In the genomic region with DNA sequence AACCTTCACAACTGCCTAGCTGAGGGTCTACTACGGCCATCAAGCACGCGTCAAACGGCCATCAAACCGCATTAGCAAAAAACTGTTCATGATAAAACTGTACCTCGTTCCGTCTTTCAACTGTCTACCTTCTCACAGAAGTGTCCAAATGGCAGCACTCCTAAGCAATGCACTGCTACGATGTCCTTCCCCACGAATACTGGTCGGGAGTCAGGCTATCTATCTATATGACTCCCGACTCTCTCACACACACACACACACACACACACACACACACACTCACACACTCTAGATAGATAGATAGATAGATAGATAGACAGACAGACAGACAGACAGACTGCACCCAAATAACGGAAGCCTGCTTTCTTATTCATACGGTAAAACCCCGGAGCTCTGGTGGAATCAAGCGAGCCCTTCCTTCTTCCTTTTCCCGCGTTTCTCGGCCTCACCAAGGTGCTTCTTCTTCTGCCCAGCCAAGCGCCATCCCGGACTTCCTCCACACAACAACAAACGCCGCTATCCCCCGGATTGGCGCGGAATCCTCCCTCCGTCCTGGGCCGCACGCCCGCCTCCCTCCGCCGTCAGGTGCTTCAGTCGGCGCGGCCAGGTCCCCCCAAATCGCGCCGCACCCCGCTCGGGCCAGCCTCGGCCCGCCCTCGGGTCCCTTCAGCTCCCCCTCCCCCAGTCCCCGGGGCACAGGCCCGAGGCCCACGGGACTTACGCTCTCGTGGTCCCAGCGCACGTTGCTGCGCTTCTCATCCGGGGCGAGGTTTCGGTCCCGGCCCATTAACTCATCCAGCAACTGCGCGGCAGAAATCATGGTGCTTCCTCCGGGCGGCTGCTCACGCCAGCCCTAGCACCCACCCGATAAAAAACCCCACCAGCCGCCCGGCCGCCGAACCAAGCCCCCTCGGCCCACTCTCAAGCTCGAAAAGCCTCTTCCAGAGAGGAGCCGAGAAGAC, we compare ENCODE assay signal across 8 mouse cellular contexts. TPM values are rescaled to one million over a fixed set of nuclear protein-coding genes. Genes with fewer than 3 reads are reported as not detected.
DNase-seq lines count a peak whose midpoint lies in the region; ATAC-seq and TF ChIP-seq lines count a peak whose summit lies in the region.

No protein-coding gene starts in this region.

- H3K27me3 ChIP-seq in lung, embryonic 14.5 days (ENCODE audit: insufficient read depth, low read length), result no peaks in the 10 kb centered on the region
- H3K27me3 ChIP-seq in intestine, embryonic 16.5 days (replicated peaks; ENCODE audit: control insufficient read depth, insufficient read depth, low read length), result no peaks in the 10 kb centered on the region

- no peak for TF ChIP-seq POLR2A in embryonic fibroblast, embryonic 13.5 days (IDR thresholded peaks at IDR 0.05; ENCODE audit: low read depth, low read length)

- peak; percentile 60 for DNase-seq in lung, embryonic 14.5 days
- DNase-seq in lung, postnatal 4 days, result no peak
- peak; percentile 42 for DNase-seq in adipocyte (ENCODE audit: low spot score)
- peak; percentile 34 for DNase-seq in yolk sac, embryonic 10.5 days (ENCODE audit: low spot score)
- DNase-seq in layer of hippocampus, adult 8-10 months (ENCODE audit: low spot score in 2 of 2), result no peak

- TF ChIP-seq CTCF in lung, embryonic 14.5 days (IDR thresholded peaks at IDR 0.05; ENCODE audit: low read depth), result no peak
- TF ChIP-seq CTCF in embryonic fibroblast, embryonic 13.5 days (IDR thresholded peaks at IDR 0.05; ENCODE audit: borderline replicate concordance, insufficient read depth, low read length), result no peak

- peak; percentile 68 for ATAC-seq in lung, embryonic 14.5 days (ENCODE audit: insufficient read depth)
- peak; percentile 69 for ATAC-seq in intestine, embryonic 16.5 days
- ATAC-seq in megakaryocyte, adult 5-6 weeks (ENCODE audit: poor library complexity, severe bottlenecking), result peak; percentile 68

- peaks cover 10% of the 10 kb centered on the region for H3K4me1 ChIP-seq in lung, embryonic 14.5 days (ENCODE audit: insufficient read depth)
- peaks cover 18% of the 10 kb centered on the region for H3K4me1 ChIP-seq in embryonic fibroblast, embryonic 13.5 days (ENCODE audit: control insufficient read depth, insufficient read depth, low read length)
- H3K4me1 ChIP-seq in intestine, embryonic 16.5 days (ENCODE audit: control insufficient read depth, insufficient read depth, low read length), result peaks cover 17% of the 10 kb centered on the region

- peaks cover 9% of the 10 kb centered on the region; the same call in 1 of the 2 replicates for H3K36me3 ChIP-seq in lung, embryonic 14.5 days (ENCODE audit: insufficient read depth)
- no peaks in the 10 kb centered on the region for H3K36me3 ChIP-seq in intestine, embryonic 16.5 days (ENCODE audit: control insufficient read depth, insufficient read depth, low read length)

- peak overlapping the region; percentile 78 for H3K4me2 ChIP-seq in lung, embryonic 14.5 days
- H3K4me2 ChIP-seq in intestine, embryonic 16.5 days (ENCODE audit: low read depth, low read length), result peak overlapping the region; percentile 81

- no peaks in the 10 kb centered on the region for H3K9me3 ChIP-seq in lung, embryonic 14.5 days (ENCODE audit: low read depth, low read length)
- H3K9me3 ChIP-seq in intestine, embryonic 16.5 days (ENCODE audit: control insufficient read depth, low read length), result no peaks in the 10 kb centered on the region

- H3K9ac ChIP-seq in lung, embryonic 14.5 days, result peak overlapping the region; percentile 100
- peak overlapping the region; percentile 100 for H3K9ac ChIP-seq in intestine, embryonic 16.5 days (ENCODE audit: low read depth, low read length)

- WGBS in lung, embryonic 14.5 days, result under 1% methylated on average over 65 of the region's 67 CpGs
- WGBS in intestine, embryonic 16.5 days, result under 1% methylated on average over 67 of the region's 67 CpGs

- peak overlapping the region; percentile 98 for H3K27ac ChIP-seq in lung, embryonic 14.5 days (ENCODE audit: low read depth)
- peak overlapping the region; percentile 82 for H3K27ac ChIP-seq in embryonic fibroblast, embryonic 13.5 days (ENCODE audit: insufficient read depth, low read length)
- H3K27ac ChIP-seq in intestine, embryonic 16.5 days (ENCODE audit: low read length), result peak overlapping the region; percentile 95

- peak overlapping the region; percentile 99 for H3K4me3 ChIP-seq in lung, embryonic 14.5 days (ENCODE audit: low read depth, low read length)
- H3K4me3 ChIP-seq in embryonic fibroblast, embryonic 13.5 days (ENCODE audit: insufficient read depth, low read length), result peak overlapping the region; percentile 81
- peak overlapping the region; percentile 99 for H3K4me3 ChIP-seq in intestine, embryonic 16.5 days (ENCODE audit: low read length)

RNA-seq across cellular contexts. Expression of a gene that starts 0.5 kb away (rescaled TPM):
- 93.2 and 95.8 TPM in 2 replicates for polyA plus RNA-seq in lung, embryonic 14.5 days (2014; fragmentation: Nextera tagmentation; extraction: Ambion mirVana)
- polyA plus RNA-seq in embryonic fibroblast, embryonic 13.5 days (2011; ENCODE audit: insufficient read length, low read depth, missing spikeins), result 75.7 and 88.2 TPM in 2 replicates
- 65.5 and 74.6 TPM in 2 replicates for polyA plus RNA-seq in intestine, embryonic 16.5 days (2015; fragmentation: Nextera tagmentation; extraction: Ambion mirVana)
- 115 and 130 TPM in 2 replicates for total RNA-seq in megakaryocyte, adult 5-6 weeks (2015)
- 283 and 293 TPM in 2 replicates for total RNA-seq in megakaryocyte, adult 5-6 weeks (2017)
- 100 to 1,000 TPM; 101 to 126 (median 109) TPM for total RNA-seq in layer of hippocampus, adult 8-10 months (2022)

RNA-seq across cellular contexts. Expression of a gene that starts 6.6 kb away (rescaled TPM):
- polyA plus RNA-seq in lung, embryonic 14.5 days (2014; fragmentation: Nextera tagmentation; extraction: Ambion mirVana), result 29.8 and 30.9 TPM in 2 replicates
- 79.0 and 83.8 TPM in 2 replicates for polyA plus RNA-seq in embryonic fibroblast, embryonic 13.5 days (2011; ENCODE audit: insufficient read length, low read depth, missing spikeins)
- 11.8 and 11.9 TPM in 2 replicates for polyA plus RNA-seq in intestine, embryonic 16.5 days (2015; fragmentation: Nextera tagmentation; extraction: Ambion mirVana)
- 22.6 and 24.8 TPM in 2 replicates for total RNA-seq in megakaryocyte, adult 5-6 weeks (2015)
- 64.7 and 74.1 TPM in 2 replicates for total RNA-seq in megakaryocyte, adult 5-6 weeks (2017)
- total RNA-seq in layer of hippocampus, adult 8-10 months (2022), result 100 to 1,000 TPM; 116 to 122 (median 119) TPM

RNA-seq across cellular contexts. Expression of a gene that starts 39.6 kb away (rescaled TPM):
- polyA plus RNA-seq in lung, embryonic 14.5 days (2014; fragmentation: Nextera tagmentation; extraction: Ambion mirVana), result 0.41 and 0.68 TPM in 2 replicates
- not detected in 2 replicates for polyA plus RNA-seq in embryonic fibroblast, embryonic 13.5 days (2011; ENCODE audit: insufficient read length, low read depth, missing spikeins)
- 92.1 and 137 TPM in 2 replicates for polyA plus RNA-seq in intestine, embryonic 16.5 days (2015; fragmentation: Nextera tagmentation; extraction: Ambion mirVana)
- not detected in 2 replicates for total RNA-seq in megakaryocyte, adult 5-6 weeks (2015)
- total RNA-seq in megakaryocyte, adult 5-6 weeks (2017), result not detected in 2 replicates
- not detected for total RNA-seq in layer of hippocampus, adult 8-10 months (2022)

Comparison
In these comparisons a context has a peak if more than half of its experiments do, and no peak if none do; other contexts are left out.
1. DNase-seq: peak in lung, embryonic 14.5 days (single experiment), adipocyte (single experiment) and yolk sac, embryonic 10.5 days (single experiment); none in lung, postnatal 4 days (0 of 2) and layer of hippocampus, adult 8-10 months (0 of 2).
2. RNA of a gene that starts 39.6 kb away (polyA plus RNA-seq): 92.1 to 137 TPM in intestine, embryonic 16.5 days; 0.41 to 0.68 TPM in lung, embryonic 14.5 days and not detected in embryonic fibroblast, embryonic 13.5 days; every median in the first group is over 10 times any median in the second.
3. Peak in every context shown above with its lines, with median percentiles within 50 percentile points of each other: ATAC-seq, H3K27ac ChIP-seq and H3K4me3 ChIP-seq.